Mouse (Mus musculus) ovary, postnatal 36 days (tissue): Measurements from ENCODE around the gene Dnase1l3.

Experiments
- DNase-seq: peaks from one replicate; pipeline ENCODE4 v3.0.0; 2022; ENCODE audit warnings: low spot score, mixed read lengths

Dnase1l3 gene

DNA sequence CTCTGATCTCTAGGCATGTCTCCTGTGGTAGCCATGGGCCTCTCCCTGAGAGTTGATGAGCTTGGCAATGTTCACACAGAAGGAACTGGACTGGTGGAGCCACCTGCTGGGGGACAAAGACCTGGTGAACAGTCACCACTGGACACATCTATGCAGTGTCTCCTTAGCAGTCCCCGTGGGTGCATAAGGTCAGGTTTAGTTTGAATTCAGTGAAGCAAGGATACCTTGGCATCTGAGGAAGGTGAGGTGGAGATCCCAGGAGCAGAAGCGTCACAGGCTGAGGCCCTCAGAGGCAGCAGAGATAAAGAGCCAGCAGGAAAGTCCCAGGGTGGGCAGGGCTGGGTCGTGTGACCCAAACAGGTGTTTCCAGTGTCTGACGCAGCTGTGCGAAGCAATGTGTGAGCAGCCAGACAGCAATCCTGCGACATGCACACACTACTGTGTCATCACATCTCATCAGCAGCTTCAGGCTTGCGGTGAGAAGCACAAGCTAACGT, at the start of gene Dnase1l3:
Gene Dnase1l3, minus strand, starts transcription at position 303 of the 497 bp plus-strand sequence.
- peak; percentile 52 for DNase-seq

DNA sequence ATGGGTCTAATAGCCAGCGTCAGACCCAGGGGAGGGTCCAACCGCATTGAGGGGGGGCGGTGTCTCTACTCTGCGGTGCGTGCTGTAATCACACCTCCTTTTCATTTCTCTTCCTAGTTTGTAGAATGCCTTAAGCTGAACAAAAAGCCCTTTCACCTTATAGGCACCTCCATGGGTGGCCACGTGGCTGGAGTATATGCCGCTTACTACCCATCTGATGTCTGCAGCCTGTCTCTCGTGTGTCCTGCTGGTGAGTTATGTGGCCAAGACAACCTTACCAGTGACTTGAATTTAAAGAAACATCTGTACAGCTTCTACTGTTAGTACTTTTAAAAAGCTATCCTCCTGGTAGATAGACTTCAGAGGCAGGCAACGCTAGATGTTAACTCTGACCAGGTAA, 48.2 kb upstream of the Dnase1l3 start:
- DNase-seq: no peak

- DNase-seq: no peak
Measured at GRCm38 (mm10) chr14:8042120-8042519, 47.7 kb upstream of the Dnase1l3 start.

- no peak for DNase-seq
Measured at GRCm38 (mm10) chr14:8040911-8041678, 46.7 kb upstream of the Dnase1l3 start.

- DNase-seq: no peak
Measured at GRCm38 (mm10) chr14:8040179-8040578, 45.8 kb upstream of the Dnase1l3 start.

GRCm38 (mm10) chr14:8038791-8039448, 44.5 kb upstream of the Dnase1l3 start:
- peak; percentile 31 for DNase-seq

DNA sequence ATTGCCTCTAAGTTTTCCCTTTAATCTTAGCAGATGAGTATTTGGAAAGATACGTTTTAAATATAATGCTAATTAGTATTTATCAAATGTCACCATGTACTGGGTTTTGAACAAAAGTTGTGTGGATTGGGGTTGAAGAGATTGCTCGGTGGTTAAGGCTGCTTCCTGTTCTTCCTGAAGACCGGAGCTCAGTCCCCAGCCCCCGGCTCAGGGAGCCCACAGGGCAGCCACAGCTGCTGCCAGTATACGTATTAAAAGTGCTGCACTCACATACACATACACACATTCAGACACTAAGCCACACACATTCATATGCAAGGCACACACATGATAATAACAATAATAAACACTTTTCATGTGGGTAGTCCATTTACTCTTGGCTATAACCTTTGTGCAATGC, 43.8 kb upstream of the Dnase1l3 start:
- no peak for DNase-seq

DNA sequence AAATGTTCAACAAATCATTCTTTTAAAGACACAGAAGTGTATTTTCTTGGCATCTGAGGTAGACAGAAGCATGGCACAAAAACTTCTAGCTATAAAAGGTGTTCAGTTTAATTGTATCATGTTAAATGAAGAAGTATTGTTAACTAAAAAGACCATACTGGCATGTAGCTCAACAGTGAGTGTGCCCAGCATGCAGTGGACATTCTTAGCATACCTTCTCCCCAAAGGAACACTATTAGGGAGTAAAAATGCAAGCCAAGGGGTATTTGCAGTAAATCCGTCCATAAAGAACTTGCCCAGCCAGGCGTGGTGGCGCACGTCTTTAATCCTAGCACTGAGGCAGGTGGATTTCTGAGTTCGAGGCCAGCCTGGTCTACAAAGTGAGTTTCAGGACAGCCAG, 42.0 kb upstream of the Dnase1l3 start:
- no peak for DNase-seq

- DNase-seq: no peak
Measured at GRCm38 (mm10) chr14:8035951-8036350, 41.6 kb upstream of the Dnase1l3 start.

DNA sequence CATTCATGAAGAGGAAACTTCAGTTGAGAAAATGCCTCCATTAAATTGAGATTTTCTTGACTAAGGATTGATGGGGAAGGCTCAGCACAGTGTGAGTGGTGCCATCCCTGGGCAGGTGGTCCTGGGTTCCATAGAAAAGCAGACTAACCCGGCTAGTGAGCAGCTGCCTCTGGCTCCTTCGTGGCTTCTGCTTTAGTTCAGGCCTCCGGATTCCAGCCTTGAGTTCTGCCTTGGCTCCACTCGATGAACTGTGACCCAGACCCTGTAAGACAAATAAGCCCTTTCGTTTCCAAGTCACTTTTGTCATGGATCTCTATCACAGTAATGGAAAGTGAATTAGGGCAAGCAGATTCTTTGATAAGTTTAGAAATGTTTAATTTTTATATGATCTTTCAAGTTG, 40.2 kb upstream of the Dnase1l3 start:
- no peak for DNase-seq

- DNase-seq: no peak
Measured at GRCm38 (mm10) chr14:8032087-8032944, 37.9 kb upstream of the Dnase1l3 start.

DNA sequence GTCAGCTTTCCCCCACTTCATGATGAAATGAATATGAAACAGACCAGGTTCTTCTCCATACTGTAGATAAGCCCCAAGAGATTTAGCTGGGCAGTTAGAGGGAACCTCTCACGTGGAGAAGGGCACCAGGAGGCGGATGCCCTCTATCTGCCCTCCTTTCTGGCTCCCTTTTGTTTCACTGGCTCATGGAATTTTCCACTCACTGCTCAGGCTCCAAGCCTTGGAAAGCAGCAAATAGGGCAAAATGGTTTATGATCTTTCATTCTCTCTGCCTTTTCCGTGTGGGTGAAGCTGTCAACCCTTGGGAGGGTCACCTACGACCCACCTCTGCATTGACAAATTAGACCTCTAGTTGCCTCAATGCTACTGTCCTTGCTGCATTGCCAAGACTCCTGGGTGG, 36.2 kb upstream of the Dnase1l3 start:
- no peak for DNase-seq

DNA sequence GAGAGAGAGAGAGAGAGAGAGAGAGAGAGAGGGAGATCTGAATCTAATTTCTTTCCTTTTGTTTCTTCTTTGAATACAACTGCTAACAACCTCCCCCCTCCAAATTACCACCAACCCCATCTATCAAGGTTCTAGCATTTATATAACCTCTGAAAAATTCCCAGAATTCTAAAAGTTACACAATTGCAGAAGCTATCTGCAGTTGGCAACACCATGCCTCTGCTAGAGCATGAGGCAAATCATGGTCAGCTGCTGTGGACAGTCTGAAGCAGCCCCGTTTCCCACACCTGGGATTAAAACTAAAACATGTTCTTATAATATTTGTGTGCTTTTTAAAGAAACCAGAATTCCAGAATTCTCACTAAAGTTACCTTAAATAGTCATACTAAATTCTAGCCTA, 35.4 kb upstream of the Dnase1l3 start:
- DNase-seq: no peak

DNA sequence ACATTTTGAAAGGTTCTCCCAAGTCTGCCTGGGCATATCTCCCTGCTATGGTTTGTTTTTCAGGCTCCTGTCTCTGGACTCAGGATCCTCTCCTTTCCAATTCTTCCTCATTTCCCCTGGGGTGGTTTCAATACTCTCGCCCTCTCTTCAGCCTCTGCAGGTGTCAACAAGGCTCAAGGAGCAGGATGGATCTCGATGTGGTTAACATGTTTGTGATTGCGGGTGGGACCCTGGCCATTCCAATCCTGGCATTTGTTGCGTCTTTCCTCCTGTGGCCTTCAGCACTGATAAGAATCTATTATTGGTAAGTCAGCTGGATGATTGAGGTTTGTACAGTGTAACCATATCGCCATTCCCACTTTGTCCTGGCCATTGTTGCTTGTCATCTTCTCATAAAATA, 33.7 kb upstream of the Dnase1l3 start:
- DNase-seq: no peak

DNA sequence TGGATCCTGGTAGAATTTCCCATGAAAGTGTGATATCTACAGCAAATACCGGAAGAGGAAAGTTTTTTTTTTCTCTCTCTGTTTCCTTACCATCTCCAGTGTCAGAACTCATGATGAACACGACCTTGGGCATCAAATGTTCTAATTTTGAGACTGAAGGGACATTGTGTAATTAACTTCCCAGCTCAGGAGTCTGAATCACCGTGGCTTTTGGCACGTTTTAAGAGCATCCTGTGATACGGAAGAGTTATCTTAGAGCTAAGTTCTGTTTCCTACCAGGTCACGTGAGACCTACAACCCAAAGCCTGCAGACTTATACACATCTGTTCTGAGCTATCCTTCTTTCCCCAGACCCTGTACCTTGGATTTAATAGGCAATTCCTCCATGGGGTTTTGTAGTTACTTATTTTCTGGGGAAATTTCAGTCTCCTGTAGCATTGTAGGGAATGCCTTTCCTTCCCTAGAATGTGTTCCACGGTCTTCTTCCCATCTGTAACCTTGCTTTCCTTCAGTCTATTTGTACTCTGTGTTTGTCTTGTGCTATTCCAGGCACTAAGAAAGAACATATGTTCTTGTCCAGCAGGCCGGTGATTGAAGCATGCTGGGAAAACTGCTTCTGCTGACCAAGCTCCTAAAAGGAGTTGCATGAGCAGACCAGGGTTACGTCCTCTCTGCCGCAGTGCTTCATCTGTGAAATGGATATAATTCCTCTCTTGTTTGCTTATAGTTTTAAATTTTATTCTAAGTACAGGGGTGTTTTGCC, 32.6 kb upstream of the Dnase1l3 start:
- DNase-seq: no peak

DNA sequence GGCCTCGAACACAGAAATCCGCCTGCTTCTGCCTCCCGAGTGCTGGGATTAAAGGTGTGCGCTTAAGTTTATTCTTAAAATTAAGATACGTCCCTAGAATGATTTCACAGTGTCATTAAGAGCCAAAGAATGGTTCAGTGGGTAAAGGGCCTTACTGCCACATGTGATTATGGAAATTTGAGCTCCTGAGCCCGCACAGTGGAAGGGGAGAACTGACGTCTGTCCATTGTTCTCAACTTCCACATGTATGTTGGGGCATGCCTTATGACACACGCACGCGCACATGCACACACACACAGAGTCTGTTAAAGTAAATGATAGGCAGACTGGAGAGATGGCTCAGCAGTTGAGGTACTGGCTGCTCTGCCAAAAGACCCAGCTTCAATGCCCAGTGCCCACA, 30.6 kb upstream of the Dnase1l3 start:
- no peak for DNase-seq

DNA sequence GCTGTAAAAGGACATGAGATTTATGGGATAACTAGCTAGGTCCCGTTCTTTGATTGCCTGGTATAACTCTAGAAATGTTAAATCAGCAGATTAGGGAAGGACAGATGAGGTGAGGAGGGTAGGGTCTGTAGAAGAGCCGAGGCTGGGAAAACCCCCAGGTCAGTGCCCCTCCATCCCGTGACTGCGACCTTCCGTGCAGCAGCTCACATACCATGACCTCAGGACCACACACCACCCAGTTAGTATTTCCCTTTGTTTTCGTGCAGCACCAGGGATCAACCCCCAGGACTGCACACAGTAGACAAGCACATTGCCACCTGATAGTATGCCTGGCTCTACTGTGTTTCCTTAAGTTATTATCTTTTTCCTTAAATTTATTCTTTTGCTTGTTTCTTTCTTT, 30.1 kb upstream of the Dnase1l3 start:
- no peak for DNase-seq

- DNase-seq: no peak
Measured at GRCm38 (mm10) chr14:8020546-8020945, 26.2 kb upstream of the Dnase1l3 start.

DNA sequence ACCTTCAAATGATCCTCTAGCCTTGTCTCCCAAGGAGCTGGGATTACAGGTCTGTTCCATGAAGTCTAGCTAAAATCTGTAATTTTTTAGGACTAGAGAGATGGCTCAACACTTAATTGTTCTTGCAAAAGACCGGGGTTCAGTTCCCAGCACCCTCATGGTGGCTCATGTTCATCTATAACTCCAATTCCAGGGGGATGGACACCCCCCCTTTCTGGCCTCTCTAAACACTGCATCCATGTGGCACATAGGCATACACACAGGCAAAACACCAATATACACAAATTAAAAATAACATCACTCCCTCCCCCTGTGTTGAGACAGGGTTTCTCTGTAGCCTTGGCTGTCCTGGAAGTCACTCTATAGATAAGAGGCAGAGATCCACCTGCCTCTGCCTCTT, 25.6 kb upstream of the Dnase1l3 start:
- no peak for DNase-seq

- no peak for DNase-seq
Measured at GRCm38 (mm10) chr14:8016951-8017350, 22.6 kb upstream of the Dnase1l3 start.

DNA sequence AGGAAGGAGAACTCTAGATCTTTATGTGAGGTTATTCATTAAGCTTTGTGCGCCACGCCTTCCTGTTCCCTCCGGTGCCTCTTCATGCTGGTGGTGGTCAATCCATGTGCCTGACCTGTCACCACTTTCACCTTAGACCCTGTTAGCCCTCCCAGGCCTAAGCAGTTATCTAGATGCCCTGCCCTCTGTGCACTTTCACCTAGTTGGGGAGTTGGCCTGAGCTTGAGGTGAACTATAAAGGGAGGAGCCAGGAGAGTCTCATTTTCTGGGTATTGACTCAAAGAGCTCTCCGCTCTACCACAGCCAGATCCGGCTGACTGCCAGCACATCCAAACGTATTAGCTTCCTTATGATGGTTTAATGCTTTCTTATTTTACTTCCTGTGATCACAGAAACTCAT, 21.9 kb upstream of the Dnase1l3 start:
- DNase-seq: no peak

GRCm38 (mm10) chr14:8015756-8016155, 21.4 kb upstream of the Dnase1l3 start:
- DNase-seq: no peak
